Mouse (Mus musculus): ENCODE data around the gene Arl4c. TPM values are rescaled to one million over a fixed set of nuclear protein-coding genes. Genes with fewer than 3 reads are reported as not detected.
A peak's percentile ranks its signal among the peaks of the same experiment; 100 is the strongest.

The Arl4c gene
- polyA plus RNA-seq, 1 experiment from 2014 or later: 4.3 TPM

GRCm38 (mm10) chr1:88656096-88656480, 45.9 kb downstream of the Arl4c start:
- Histone ChIP-seq H3K4me2 (ENCODE audit: low read length) (no peak overlapping the region), H3K4me3 (ENCODE audit: low read depth, low read length) (no peak overlapping the region), H3K27me3 (replicated peaks; ENCODE audit: control insufficient read depth, insufficient read depth, low read length) (no peaks in the 10 kb centered on the region), H3K27ac (ENCODE audit: low read depth) (no peak overlapping the region), H3K4me1 (replicated peaks; ENCODE audit: control insufficient read depth, insufficient read depth, low read length) (no peaks in the 10 kb centered on the region), H3K9me3 (ENCODE audit: control insufficient read depth, low read length) (no peaks in the 10 kb centered on the region), H3K9ac (ENCODE audit: low read length) (no peak overlapping the region), H3K36me3 (ENCODE audit: control insufficient read depth, insufficient read depth, low read length) (no peaks in the 10 kb centered on the region)
- WGBS: 87% methylated on average over 5 of the region's 5 CpGs
- ATAC-seq (replicated peaks; ENCODE audit: low FRiP score, low TSS enrichment, low read depth): no peak
- no peak for DNase-seq (ENCODE audit: low spot score)

GRCm38 (mm10) chr1:88655473-88656095, 46.4 kb downstream of the Arl4c start:
- no peaks in the 10 kb centered on the region for H3K36me3 ChIP-seq (ENCODE audit: control insufficient read depth, insufficient read depth, low read length)
- ATAC-seq (replicated peaks; ENCODE audit: low FRiP score, low TSS enrichment, low read depth) (no peak), DNase-seq (ENCODE audit: low spot score) (no peak)
- H3K4me2 ChIP-seq (ENCODE audit: low read length): no peak overlapping the region
- no peak overlapping the region for H3K9ac ChIP-seq (ENCODE audit: low read length)
- no peak overlapping the region for H3K4me3 ChIP-seq (ENCODE audit: low read depth, low read length)
- H3K27ac ChIP-seq (ENCODE audit: low read depth): no peak overlapping the region
- no peaks in the 10 kb centered on the region for H3K4me1 ChIP-seq (replicated peaks; ENCODE audit: control insufficient read depth, insufficient read depth, low read length)
- 81% methylated on average over 3 of the region's 3 CpGs for WGBS
- no peaks in the 10 kb centered on the region for H3K27me3 ChIP-seq (replicated peaks; ENCODE audit: control insufficient read depth, insufficient read depth, low read length)
- H3K9me3 ChIP-seq (ENCODE audit: control insufficient read depth, low read length): no peaks in the 10 kb centered on the region

GRCm38 (mm10) chr1:88654521-88655472, 47.2 kb downstream of the Arl4c start:
- DNase-seq (ENCODE audit: low spot score) (no peak), ATAC-seq (replicated peaks; ENCODE audit: low FRiP score, low TSS enrichment, low read depth) (no peak)
- Histone ChIP-seq H3K9ac (ENCODE audit: low read length) (no peak overlapping the region), H3K36me3 (ENCODE audit: control insufficient read depth, insufficient read depth, low read length) (no peaks in the 10 kb centered on the region), H3K27ac (ENCODE audit: low read depth) (no peak overlapping the region), H3K4me3 (ENCODE audit: low read depth, low read length) (no peak overlapping the region), H3K4me2 (ENCODE audit: low read length) (no peak overlapping the region), H3K27me3 (replicated peaks; ENCODE audit: control insufficient read depth, insufficient read depth, low read length) (no peaks in the 10 kb centered on the region), H3K9me3 (ENCODE audit: control insufficient read depth, low read length) (no peaks in the 10 kb centered on the region), H3K4me1 (replicated peaks; ENCODE audit: control insufficient read depth, insufficient read depth, low read length) (no peaks in the 10 kb centered on the region)
- WGBS: 78% methylated on average over 9 of the region's 9 CpGs

- ATAC-seq (replicated peaks; ENCODE audit: low FRiP score, low TSS enrichment, low read depth): no peak
- Histone ChIP-seq H3K27ac (ENCODE audit: low read depth) (no peak overlapping the region), H3K9ac (ENCODE audit: low read length) (no peak overlapping the region)
Measured at GRCm38 (mm10) chr1:88653614-88654520, 48.2 kb downstream of the Arl4c start.

GRCm38 (mm10) chr1:88652682-88653081, 49.3 kb downstream of the Arl4c start:
- no peaks in the 10 kb centered on the region for H3K36me3 ChIP-seq (ENCODE audit: control insufficient read depth, insufficient read depth, low read length)
- ATAC-seq (replicated peaks; ENCODE audit: low FRiP score, low TSS enrichment, low read depth): no peak
- H3K27ac ChIP-seq (ENCODE audit: low read depth): no peak overlapping the region
- H3K4me2 ChIP-seq (ENCODE audit: low read length): no peak overlapping the region
- H3K9ac ChIP-seq (ENCODE audit: low read length): no peak overlapping the region
- DNase-seq (ENCODE audit: low spot score): no peak
- no peaks in the 10 kb centered on the region for H3K4me1 ChIP-seq (replicated peaks; ENCODE audit: control insufficient read depth, insufficient read depth, low read length)
- H3K27me3 ChIP-seq (replicated peaks; ENCODE audit: control insufficient read depth, insufficient read depth, low read length): no peaks in the 10 kb centered on the region
- no peak overlapping the region for H3K4me3 ChIP-seq (ENCODE audit: low read depth, low read length)
- no peaks in the 10 kb centered on the region for H3K9me3 ChIP-seq (ENCODE audit: control insufficient read depth, low read length)
- 75% methylated on average over 8 of the region's 8 CpGs for WGBS

More at GRCm38 (mm10) chr1:88653614-88654520, 48.2 kb downstream of the Arl4c start:
- Histone ChIP-seq H3K27me3 (replicated peaks; ENCODE audit: control insufficient read depth, insufficient read depth, low read length) (no peaks in the 10 kb centered on the region), H3K4me3 (ENCODE audit: low read depth, low read length) (no peak overlapping the region), H3K4me2 (ENCODE audit: low read length) (no peak overlapping the region), H3K36me3 (ENCODE audit: control insufficient read depth, insufficient read depth, low read length) (no peaks in the 10 kb centered on the region), H3K4me1 (replicated peaks; ENCODE audit: control insufficient read depth, insufficient read depth, low read length) (no peaks in the 10 kb centered on the region), H3K9me3 (ENCODE audit: control insufficient read depth, low read length) (no peaks in the 10 kb centered on the region)
- DNase-seq (ENCODE audit: low spot score): no peak
- WGBS: 80% methylated on average over 7 of the region's 7 CpGs

GRCm38 (mm10) chr1:88651668-88652067, 50.4 kb downstream of the Arl4c start:
- H3K9ac ChIP-seq (ENCODE audit: low read length): no peak overlapping the region

GRCm38 (mm10) chr1:88648742-88649141, 53.3 kb downstream of the Arl4c start:
- Histone ChIP-seq H3K4me3 (ENCODE audit: low read depth, low read length) (no peak overlapping the region), H3K36me3 (ENCODE audit: control insufficient read depth, insufficient read depth, low read length) (no peaks in the 10 kb centered on the region), H3K4me2 (ENCODE audit: low read length) (no peak overlapping the region), H3K9me3 (ENCODE audit: control insufficient read depth, low read length) (no peaks in the 10 kb centered on the region), H3K27me3 (replicated peaks; ENCODE audit: control insufficient read depth, insufficient read depth, low read length) (no peaks in the 10 kb centered on the region), H3K27ac (ENCODE audit: low read depth) (no peak overlapping the region), H3K9ac (ENCODE audit: low read length) (no peak overlapping the region), H3K4me1 (replicated peaks; ENCODE audit: control insufficient read depth, insufficient read depth, low read length) (no peaks in the 10 kb centered on the region)
- no peak for DNase-seq (ENCODE audit: low spot score)
- 92% methylated on average over 4 of the region's 4 CpGs for WGBS
- ATAC-seq (replicated peaks; ENCODE audit: low FRiP score, low TSS enrichment, low read depth): no peak

More at GRCm38 (mm10) chr1:88651668-88652067, 50.4 kb downstream of the Arl4c start:
- Histone ChIP-seq H3K4me2 (ENCODE audit: low read length) (no peak overlapping the region), H3K27ac (ENCODE audit: low read depth) (no peak overlapping the region), H3K4me3 (ENCODE audit: low read depth, low read length) (no peak overlapping the region), H3K9me3 (ENCODE audit: control insufficient read depth, low read length) (no peaks in the 10 kb centered on the region), H3K36me3 (ENCODE audit: control insufficient read depth, insufficient read depth, low read length) (no peaks in the 10 kb centered on the region), H3K4me1 (replicated peaks; ENCODE audit: control insufficient read depth, insufficient read depth, low read length) (no peaks in the 10 kb centered on the region), H3K27me3 (replicated peaks; ENCODE audit: control insufficient read depth, insufficient read depth, low read length) (no peaks in the 10 kb centered on the region)
- no peak for ATAC-seq (replicated peaks; ENCODE audit: low FRiP score, low TSS enrichment, low read depth)
- DNase-seq (ENCODE audit: low spot score): no peak
- 83% methylated on average over 9 of the region's 9 CpGs for WGBS

- no peak overlapping the region for H3K4me3 ChIP-seq (ENCODE audit: low read depth, low read length)
- H3K9me3 ChIP-seq (ENCODE audit: control insufficient read depth, low read length): no peaks in the 10 kb centered on the region
- H3K9ac ChIP-seq (ENCODE audit: low read length): no peak overlapping the region
- H3K4me1 ChIP-seq (replicated peaks; ENCODE audit: control insufficient read depth, insufficient read depth, low read length): no peaks in the 10 kb centered on the region
- no peaks in the 10 kb centered on the region for H3K36me3 ChIP-seq (ENCODE audit: control insufficient read depth, insufficient read depth, low read length)
- no peak for DNase-seq (ENCODE audit: low spot score)
- no peak overlapping the region for H3K27ac ChIP-seq (ENCODE audit: low read depth)
- ATAC-seq (replicated peaks; ENCODE audit: low FRiP score, low TSS enrichment, low read depth): 0 out of 2 replicates have a peak, but pooled peaks have one; percentile 32
- no peak overlapping the region for H3K4me2 ChIP-seq (ENCODE audit: low read length)
- WGBS: 52% methylated on average over 3 of the region's 3 CpGs
- H3K27me3 ChIP-seq (replicated peaks; ENCODE audit: control insufficient read depth, insufficient read depth, low read length): no peaks in the 10 kb centered on the region
Measured at GRCm38 (mm10) chr1:88645599-88646119, 56.4 kb downstream of the Arl4c start.

All from intestine, embryonic 14.5 days (tissue).